Mouse (Mus musculus) retina, postnatal 1 day (tissue): ENCODE results near the gene Ebpl.

Source experiments
- DNase-seq: peaks from one replicate; pipeline ENCODE4 v3.0.0-alpha.2; 2012

Ebpl gene

GRCm38 (mm10) chr14:61360131-61360980 lies at the start of gene Ebpl:
Gene Ebpl (minus strand): TSS chr14:61360439.
- peak; percentile 91 for DNase-seq

GRCm38 (mm10) chr14:61410020-61410419 lies 49.8 kb upstream of the Ebpl start:
- no peak for DNase-seq

- DNase-seq: no peak
Measured at GRCm38 (mm10) chr14:61407055-61407454, 46.8 kb upstream of the Ebpl start.

- DNase-seq: no peak
Measured at GRCm38 (mm10) chr14:61405761-61406160, 45.5 kb upstream of the Ebpl start.

GRCm38 (mm10) chr14:61404941-61405340 lies 44.7 kb upstream of the Ebpl start:
- DNase-seq: no peak

- DNase-seq: no peak
Measured at GRCm38 (mm10) chr14:61394745-61395144, 34.5 kb upstream of the Ebpl start.

- no peak for DNase-seq
Measured at GRCm38 (mm10) chr14:61390586-61390985, 30.3 kb upstream of the Ebpl start.

GRCm38 (mm10) chr14:61367290-61367689 lies 7.1 kb upstream of the Ebpl start:
- DNase-seq: no peak

GRCm38 (mm10) chr14:61364656-61365055 lies 4.4 kb upstream of the Ebpl start:
- no peak for DNase-seq

GRCm38 (mm10) chr14:61363734-61364133 lies 3.5 kb upstream of the Ebpl start:
- DNase-seq: no peak

- no peak for DNase-seq
Measured at GRCm38 (mm10) chr14:61362268-61362667, 2.0 kb upstream of the Ebpl start.

- DNase-seq: no peak
Measured at GRCm38 (mm10) chr14:61360981-61361511, 807 bp upstream of the Ebpl start.

- DNase-seq: no peak
Measured at GRCm38 (mm10) chr14:61354251-61355235, 5.7 kb downstream of the Ebpl start.

- peak; percentile 87 for DNase-seq
Measured at GRCm38 (mm10) chr14:61350808-61351207, 9.4 kb downstream of the Ebpl start.

- DNase-seq: no peak
Measured at GRCm38 (mm10) chr14:61349876-61350275, 10.4 kb downstream of the Ebpl start.

- peak; percentile 47 for DNase-seq
Measured at GRCm38 (mm10) chr14:61346827-61347698, 13.2 kb downstream of the Ebpl start.

- DNase-seq: no peak
Measured at GRCm38 (mm10) chr14:61344590-61344989, 15.6 kb downstream of the Ebpl start.

- no peak for DNase-seq
Measured at GRCm38 (mm10) chr14:61339381-61339780, 20.9 kb downstream of the Ebpl start.

GRCm38 (mm10) chr14:61330996-61331561 lies 29.2 kb downstream of the Ebpl start:
- DNase-seq: peak; percentile 93

- DNase-seq: peak; percentile 72
Measured at GRCm38 (mm10) chr14:61330591-61330990, 29.6 kb downstream of the Ebpl start.

- DNase-seq: peak; percentile 85
Measured at GRCm38 (mm10) chr14:61327618-61328450, 32.4 kb downstream of the Ebpl start.
